Mouse (Mus musculus) thymus, adult 2 months (tissue): ENCODE results near the gene Hoxc10.

Source experiments
- CTCF ChIP-seq: fragments of 200-500 bp; IDR thresholded peaks from 2 replicates; pipeline ENCODE4 v1.5.1; 2012; ENCODE audit warnings: mild to moderate bottlenecking, control low read depth, low read length, moderate library complexity, borderline replicate concordance; ENCODE audit not compliant: control insufficient read depth, poor library complexity, insufficient read depth; ENCODE audit errors: extremely low read depth
- POLR2A ChIP-seq: fragments of 200-500 bp; IDR thresholded peaks from 2 replicates; pipeline ENCODE4 v1.6.1; 2012; ENCODE audit warnings: mild to moderate bottlenecking, low read length, control low read depth, moderate library complexity; ENCODE audit not compliant: control insufficient read depth, poor library complexity, insufficient read depth; ENCODE audit errors: extremely low read depth

DNA sequence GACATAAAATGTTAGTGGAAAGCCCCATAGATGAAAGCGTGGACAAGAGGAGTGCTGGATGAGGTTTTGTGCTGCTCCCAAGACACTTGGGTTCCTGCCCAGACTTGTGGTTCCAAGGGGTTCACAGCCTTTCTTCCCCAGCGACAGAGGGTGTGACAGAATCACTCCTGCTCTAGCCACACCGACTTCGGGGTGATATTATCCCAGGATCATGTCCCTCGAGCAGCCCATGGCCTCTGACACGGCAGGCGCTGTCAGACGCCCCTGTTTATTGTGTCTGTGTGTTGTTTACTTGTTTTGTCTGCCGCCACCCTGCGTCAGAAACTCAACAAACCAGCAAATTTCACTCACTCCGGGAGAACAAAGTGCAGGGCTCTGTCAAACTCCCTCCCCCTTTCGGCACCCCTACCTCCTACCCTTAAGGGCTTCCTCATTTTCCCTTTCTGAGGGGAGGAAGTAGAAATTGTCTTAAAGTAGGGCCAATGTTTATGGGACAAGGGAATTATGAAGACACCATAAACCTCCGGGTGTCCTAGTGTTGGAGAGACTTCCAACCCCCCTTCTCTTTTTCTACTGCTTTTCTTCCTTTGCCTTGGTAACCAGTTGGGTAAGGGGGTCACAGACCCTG lies 36.3 kb downstream of the Hoxc10 start:
- no peak for TF ChIP-seq CTCF
- no peak for TF ChIP-seq POLR2A
